Mouse (Mus musculus) forebrain, postnatal 0 days (tissue): ENCODE results near the gene Pax1. TPM values are rescaled to one million over a fixed set of nuclear protein-coding genes. Genes with fewer than 3 reads are reported as not detected.
A peak's percentile ranks its signal among the peaks of the same experiment; 100 is the strongest.

Experiments used
- ATAC-seq: fragments of 200-750 bp; cut with Nextera tagmentation; 2 replicates; pipeline ENCODE4 v1.8.0; 2017; ENCODE audit warnings: mild to moderate bottlenecking, moderate library complexity
- DNase-seq: peaks from one replicate; pipeline ENCODE4 v3.0.0-alpha.2; 2015
- H3K27ac ChIP-seq: fragments of 300-500 bp; sonication (generic); 2 replicates; pipeline ENCODE4 v1.5.1; 2014; ENCODE audit warnings: low read depth, mild to moderate bottlenecking, antibody characterized with exemption, low read length, moderate library complexity, mixed read lengths
- H3K27me3 ChIP-seq: fragments of 300-500 bp; sonication (generic); 2 replicates; pipeline ENCODE4 v1.6.1; 2014; ENCODE audit warnings: mild to moderate bottlenecking, low read length, mixed read lengths; ENCODE audit not compliant: insufficient read depth
- H3K36me3 ChIP-seq: fragments of 300-500 bp; sonication (generic); 2 replicates; pipeline ENCODE4 v1.6.1; 2014; ENCODE audit warnings: mild to moderate bottlenecking, moderate library complexity; ENCODE audit not compliant: insufficient read depth
- H3K4me1 ChIP-seq: fragments of 300-500 bp; sonication (generic); 2 replicates; pipeline ENCODE4 v1.6.1; 2014; ENCODE audit warnings: antibody characterized with exemption; ENCODE audit not compliant: insufficient read depth
- H3K4me2 ChIP-seq: fragments of 300-500 bp; sonication (generic); 2 replicates; pipeline ENCODE4 v1.6.1; 2014; ENCODE audit warnings: low read depth, mild to moderate bottlenecking, moderate library complexity
- H3K4me3 ChIP-seq: fragments of 300-500 bp; sonication (generic); 2 replicates; pipeline ENCODE4 v1.5.1; 2014; ENCODE audit warnings: low read depth, low read length, mixed read lengths
- H3K9ac ChIP-seq: fragments of 300-500 bp; sonication (generic); 2 replicates; pipeline ENCODE4 v1.6.1; 2014; ENCODE audit warnings: mild to moderate bottlenecking
- H3K9me3 ChIP-seq: fragments of 300-500 bp; sonication (generic); 2 replicates; pipeline ENCODE4 v1.6.1; 2016; ENCODE audit warnings: low read length
- CTCF ChIP-seq: sonication (generic); IDR thresholded peaks from 2 replicates; pipeline ENCODE4 v1.5.1; 2016; ENCODE audit warnings: antibody characterized with exemption, control low read depth, low read depth
- WGBS: fragments of 180-500 bp; shearing (Covaris S2); extraction: QIAGEN DNeasy Blood & Tissue Kit; methylation state at CpG from one replicate; pipeline ENCODE4 v1.1.7; 2014; 5-methylcytosine and 5-hydroxymethylcytosine counted together
- polyA plus RNA-seq: library from polyadenylated mRNA; unstranded; fragments of >200 nt; fragmentation: Nextera tagmentation; extraction: Ambion mirVana; gene quantifications from 2 replicates; pipeline ENCODE4 v1.2.1, GENCODE M21; 2015
- total RNA-seq: library from RNA; depleted of rRNA; stranded (reverse); fragments of >200 nt; gene quantifications from 2 replicates; pipeline ENCODE4 v1.2.3, GENCODE M21; 2014

Gene Pax1
- total and polyA plus RNA-seq, 2 experiments from 2014 or later: 0.19 TPM; not detected in 1

DNA sequence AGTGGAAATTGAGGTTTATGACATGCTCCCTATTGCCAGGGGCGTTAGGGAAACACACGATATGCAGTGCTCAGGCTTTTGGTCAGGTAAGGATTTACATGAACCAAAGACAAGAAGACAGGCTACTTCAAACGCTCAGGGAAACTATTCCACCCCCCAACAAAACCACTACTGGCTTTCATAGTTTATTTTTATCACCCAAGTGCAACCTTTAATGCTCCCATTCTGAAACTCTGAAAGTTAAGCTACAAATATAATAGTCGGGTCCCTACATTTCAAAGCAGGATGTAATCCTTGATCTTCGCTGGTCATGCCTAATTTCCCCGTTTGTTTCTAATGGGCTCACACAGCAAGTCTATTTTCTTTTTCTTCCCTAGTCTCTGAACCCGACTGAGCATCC lies 1.3 kb upstream of the Pax1 start:
- Histone ChIP-seq H3K9ac (no peak overlapping the region), H3K27ac (no peak overlapping the region)
- 1% methylated on average over 7 of the region's 7 CpGs for WGBS

DNA sequence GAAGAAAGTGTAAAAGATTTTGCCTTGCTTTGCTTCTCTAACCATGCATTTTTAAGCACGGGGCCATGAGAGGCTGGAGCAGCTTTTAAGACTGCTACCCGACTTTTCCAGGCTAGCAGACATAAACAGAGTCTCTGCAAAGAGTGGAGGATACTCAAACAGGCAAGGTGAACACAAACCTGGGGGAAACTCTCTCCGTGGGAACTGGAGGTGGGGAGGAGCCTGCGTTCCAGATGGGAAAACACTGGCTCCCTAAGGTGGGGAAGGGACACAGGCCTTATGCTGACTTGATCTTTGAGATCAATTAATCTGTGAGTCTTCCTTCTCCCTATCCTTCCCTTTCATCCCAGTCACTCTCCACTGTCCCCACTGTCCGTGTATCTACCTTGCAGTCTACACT lies 869 bp upstream of the Pax1 start:
- ATAC-seq (no peak), DNase-seq (peak; percentile 28)
- Histone ChIP-seq H3K4me3 (no peak overlapping the region), H3K4me2 (no peak overlapping the region), H3K27ac (no peak overlapping the region), H3K27me3 (peaks cover 91% of the 10 kb centered on the region), H3K9ac (no peak overlapping the region), H3K4me1 (no peaks in the 10 kb centered on the region), H3K36me3 (no peaks in the 10 kb centered on the region), H3K9me3 (no peaks in the 10 kb centered on the region)
- TF ChIP-seq CTCF: no peak
- WGBS: 2% methylated on average over 5 of the region's 5 CpGs

More for the DNA sequence above, 1.3 kb upstream of the Pax1 start:
- peaks cover 92% of the 10 kb centered on the region for H3K27me3 ChIP-seq
- no peaks in the 10 kb centered on the region for H3K36me3 ChIP-seq
- no peaks in the 10 kb centered on the region for H3K4me1 ChIP-seq
- ATAC-seq: no peak
- no peak for TF ChIP-seq CTCF
- H3K9me3 ChIP-seq: no peaks in the 10 kb centered on the region
- no peak overlapping the region for H3K4me2 ChIP-seq
- H3K4me3 ChIP-seq: no peak overlapping the region
- DNase-seq: no peak

DNA sequence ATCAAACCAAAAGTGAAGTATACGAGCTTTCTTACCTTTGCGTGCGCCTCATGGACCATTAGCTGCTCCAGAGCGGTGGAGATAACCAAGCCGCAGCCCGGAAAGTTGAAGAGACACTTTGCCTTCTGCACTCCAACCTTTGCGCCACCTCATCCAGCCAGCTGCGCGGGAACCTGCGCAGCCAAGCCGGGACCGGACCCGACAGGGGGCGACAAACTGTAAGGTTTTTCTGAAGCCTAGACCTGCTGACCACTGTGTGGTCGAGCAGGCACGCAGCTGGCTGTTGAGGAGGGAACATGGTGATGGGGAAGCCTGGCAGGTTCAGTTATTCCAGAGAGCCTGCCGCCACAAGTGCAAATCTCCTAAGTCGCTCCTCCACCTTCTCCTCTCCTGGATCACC lies 591 bp downstream of the Pax1 start:
- ATAC-seq (no peak), DNase-seq (peak; percentile 22)
- no peak overlapping the region for H3K4me2 ChIP-seq
- H3K27ac ChIP-seq: no peak overlapping the region
- under 1% methylated on average over 18 of the region's 18 CpGs for WGBS
- no peaks in the 10 kb centered on the region for H3K4me1 ChIP-seq
- no peak overlapping the region for H3K9ac ChIP-seq
- H3K4me3 ChIP-seq: no peak overlapping the region
- H3K9me3 ChIP-seq: no peaks in the 10 kb centered on the region
- peaks cover 92% of the 10 kb centered on the region for H3K27me3 ChIP-seq
- peak; percentile 41; the same call in 1 of the 2 replicates for TF ChIP-seq CTCF
- H3K36me3 ChIP-seq: no peaks in the 10 kb centered on the region

DNA sequence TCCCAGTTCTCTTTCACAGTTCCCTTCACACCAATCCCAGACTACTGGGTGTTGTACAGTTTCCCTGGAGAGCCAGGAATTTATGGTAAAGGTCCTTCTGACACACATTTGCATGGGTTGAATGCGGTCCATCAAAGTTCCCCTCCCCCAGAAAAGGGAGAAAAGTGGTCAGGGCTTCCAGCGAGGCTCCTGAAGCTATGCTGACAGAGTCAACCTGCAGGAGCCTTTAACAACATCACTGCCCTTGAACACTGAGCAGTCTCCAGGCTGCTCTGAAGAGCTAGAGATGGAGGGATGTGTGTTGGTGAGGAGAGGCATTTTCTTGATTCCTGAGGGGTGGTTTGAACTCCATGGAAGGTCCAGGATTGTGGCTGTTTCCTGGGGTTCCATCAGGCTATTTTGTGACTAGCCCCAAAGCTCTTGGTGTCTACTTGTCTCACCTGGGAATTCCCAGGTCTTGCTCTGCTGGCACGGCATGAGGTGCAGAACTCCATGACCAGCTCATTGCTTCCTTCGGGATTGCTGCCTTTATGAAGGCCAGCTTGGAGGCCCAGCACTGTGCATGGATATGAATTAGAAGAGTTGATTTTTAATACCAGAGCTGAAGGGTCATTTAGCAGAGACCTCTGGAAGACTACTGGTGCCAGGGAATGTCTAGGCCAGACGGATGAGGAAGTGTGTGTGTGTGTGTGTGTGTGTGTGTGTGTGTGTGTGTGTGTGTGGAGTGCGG lies 1.8 kb downstream of the Pax1 start:
- 6% methylated on average over 6 of the region's 6 CpGs for WGBS
- H3K27ac ChIP-seq: no peak overlapping the region
- H3K27me3 ChIP-seq: peaks cover 92% of the 10 kb centered on the region
- ATAC-seq (no peak), DNase-seq (no peak)
- H3K4me2 ChIP-seq: no peak overlapping the region
- H3K9ac ChIP-seq: no peak overlapping the region
- no peaks in the 10 kb centered on the region for H3K36me3 ChIP-seq
- TF ChIP-seq CTCF: no peak
- H3K4me1 ChIP-seq: no peaks in the 10 kb centered on the region
- no peaks in the 10 kb centered on the region for H3K9me3 ChIP-seq
- H3K4me3 ChIP-seq: no peak overlapping the region

DNA sequence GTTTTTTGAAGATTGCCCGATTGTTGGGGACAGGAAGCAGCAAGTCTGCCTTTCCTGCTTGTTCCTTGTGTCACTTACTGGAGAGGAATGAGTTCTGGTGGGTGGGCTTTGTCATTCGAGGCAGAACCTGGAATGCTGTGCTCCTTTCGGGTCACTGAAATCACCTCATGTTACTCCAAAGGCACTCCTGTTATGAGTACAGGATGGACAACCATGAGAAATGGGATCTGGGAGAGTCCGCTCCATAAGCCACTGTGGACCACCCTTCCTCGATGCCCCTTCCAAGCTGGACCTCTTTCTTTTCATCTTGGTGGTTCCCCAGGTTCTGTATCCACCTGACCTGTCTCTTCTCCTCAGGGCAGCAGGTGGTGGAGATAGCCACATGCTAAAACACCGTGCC lies 2.5 kb downstream of the Pax1 start:
- Histone ChIP-seq H3K4me1 (no peaks in the 10 kb centered on the region), H3K4me3 (no peak overlapping the region), H3K27me3 (peaks cover 86% of the 10 kb centered on the region), H3K27ac (no peak overlapping the region), H3K9me3 (no peaks in the 10 kb centered on the region), H3K36me3 (no peaks in the 10 kb centered on the region), H3K4me2 (no peak overlapping the region), H3K9ac (no peak overlapping the region)
- 6% methylated on average over 6 of the region's 6 CpGs for WGBS
- no peak for TF ChIP-seq CTCF
- no peak for ATAC-seq
- DNase-seq: no peak

DNA sequence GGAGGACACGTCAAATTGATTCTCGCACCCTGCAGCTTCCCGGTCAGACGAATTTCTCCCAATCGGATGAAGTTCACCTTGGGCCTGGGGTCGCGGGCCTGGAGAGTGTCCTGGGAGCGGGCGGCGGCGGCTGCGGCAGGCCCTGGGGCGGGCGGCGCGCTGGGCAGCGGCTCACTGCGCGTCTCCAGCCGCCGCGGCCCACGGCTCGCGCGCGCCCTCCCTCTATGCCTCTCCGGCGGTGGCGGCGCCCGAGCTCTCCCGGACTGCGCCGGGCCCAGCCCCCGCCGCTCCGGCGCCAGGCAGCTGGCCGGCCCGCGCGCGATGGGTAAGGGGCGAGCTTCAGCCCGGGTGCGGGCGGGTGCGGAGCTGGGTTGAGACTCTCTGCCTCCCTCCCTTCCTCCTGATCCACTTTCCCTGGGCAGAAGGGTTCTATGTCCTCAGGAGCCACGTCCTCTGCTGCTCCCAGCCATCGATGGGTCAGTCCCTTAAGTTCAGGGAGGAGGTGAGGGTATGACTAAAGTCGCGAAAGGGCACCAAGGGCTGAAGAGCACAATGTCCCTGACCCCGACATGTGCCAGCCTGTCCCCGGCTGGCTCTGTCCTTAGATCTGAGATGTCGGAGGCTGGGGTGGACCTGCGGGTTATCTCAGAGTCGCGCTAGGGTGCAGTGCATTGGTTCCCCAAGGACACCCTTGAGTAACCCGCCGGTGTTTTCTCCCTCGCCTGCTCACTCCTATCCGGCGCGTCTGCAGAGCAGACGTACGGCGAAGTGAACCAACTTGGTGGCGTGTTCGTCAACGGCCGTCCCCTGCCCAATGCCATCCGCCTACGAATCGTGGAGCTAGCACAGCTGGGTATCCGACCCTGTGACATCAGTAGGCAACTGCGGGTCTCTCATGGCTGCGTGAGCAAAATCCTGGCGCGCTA lies 3.5 kb downstream of the Pax1 start:
- no peaks in the 10 kb centered on the region for H3K36me3 ChIP-seq
- no peak overlapping the region for H3K9ac ChIP-seq
- no peaks in the 10 kb centered on the region for H3K4me1 ChIP-seq
- H3K4me2 ChIP-seq: peak overlapping the region; percentile 46
- TF ChIP-seq CTCF: no peak
- DNase-seq (peak; percentile 20), ATAC-seq (peak; percentile 38; the same call in 1 of the 2 replicates)
- H3K4me3 ChIP-seq: peak overlapping the region; percentile 21
- no peaks in the 10 kb centered on the region for H3K9me3 ChIP-seq
- H3K27ac ChIP-seq: no peak overlapping the region
- peaks cover 86% of the 10 kb centered on the region for H3K27me3 ChIP-seq
- 2% methylated on average over 78 of the region's 80 CpGs for WGBS
